In the genomic region with DNA sequence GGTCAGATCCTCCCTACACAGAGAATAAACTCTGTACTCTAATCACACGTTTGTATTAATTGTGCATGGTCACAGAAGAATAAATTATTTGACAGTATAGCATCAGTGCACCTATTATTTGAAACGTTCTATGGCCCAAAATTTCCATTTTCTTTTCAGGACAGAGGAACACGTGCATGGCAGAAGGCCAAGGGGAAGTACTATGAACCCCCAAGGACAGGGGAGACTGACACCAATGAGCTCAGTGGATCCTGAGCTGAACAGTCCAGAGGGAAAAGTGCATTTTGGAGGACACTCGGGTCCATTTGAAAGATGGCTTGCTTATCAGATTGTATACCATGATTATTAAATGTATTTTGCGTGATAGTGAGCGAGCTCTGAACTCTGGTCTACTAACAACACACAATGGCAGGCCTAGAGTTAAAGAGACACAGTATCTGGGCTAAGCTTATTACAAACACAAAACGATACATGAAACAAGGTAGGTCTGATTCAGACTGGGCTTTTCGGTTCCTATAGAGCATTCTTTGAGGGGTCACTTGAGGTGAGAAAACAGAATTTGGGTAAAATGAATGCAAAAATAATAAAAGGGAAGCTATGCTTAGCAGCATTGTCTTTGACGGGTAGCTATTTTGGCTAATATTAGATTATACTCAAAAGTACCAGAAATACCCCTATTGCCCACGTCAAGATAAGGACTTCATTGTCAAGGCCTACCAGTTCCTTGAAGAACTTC, we compare ENCODE assay signal across 23 mouse cellular contexts.
"Had no signal": no experiment of that assay in that cellular context is flagged by ENCODE, and none has a peak within 500 bp of the region (broad histone marks: within the 10 kb centered on the region; RNA-seq: fewer than 3 reads in every experiment).

No protein-coding gene starts in this region.

- H3K4me3 ChIP-seq: liver, embryonic 15.5 days had no signal

- H3K27ac ChIP-seq: kidney, embryonic 15.5 days; left cerebral cortex, adult 2 months; limb, embryonic 13.5 days; liver, embryonic 12.5 days; liver, embryonic 15.5 days; lung, embryonic 15.5 days; midbrain, embryonic 15.5 days; neural tube, embryonic 12.5 days; neural tube, embryonic 15.5 days had no signal

- H3K36me3 ChIP-seq: kidney, embryonic 15.5 days; limb, embryonic 13.5 days; liver, embryonic 12.5 days; liver, embryonic 15.5 days; lung, embryonic 15.5 days; midbrain, embryonic 10.5 days; midbrain, embryonic 15.5 days; neural tube, embryonic 12.5 days; neural tube, embryonic 15.5 days had no signal

- H3K9me3 ChIP-seq: kidney, embryonic 15.5 days; limb, embryonic 13.5 days; liver, embryonic 12.5 days; liver, embryonic 15.5 days; lung, embryonic 15.5 days; megakaryocyte, embryonic 14.5 days; midbrain, embryonic 10.5 days; midbrain, embryonic 15.5 days; neural tube, embryonic 12.5 days; neural tube, embryonic 15.5 days had no signal

- DNase-seq: kidney, postnatal 10 days; kidney, postnatal 36 days; layer of hippocampus, postnatal 36 days; left cerebral cortex, postnatal 4 days; liver; lung, adult 18-20 months; lung, postnatal 10 days; right cerebral cortex, adult 18-20 months; right cerebral cortex, postnatal 14 days; right cerebral cortex, postnatal 4 days; thymus, adult 18-20 months; thymus, postnatal 36 days had no signal

- H3K27me3 ChIP-seq: kidney, embryonic 15.5 days; limb, embryonic 13.5 days; liver, embryonic 12.5 days; liver, embryonic 15.5 days; lung, embryonic 15.5 days; megakaryocyte, embryonic 14.5 days; midbrain, embryonic 15.5 days; neural tube, embryonic 12.5 days; neural tube, embryonic 15.5 days had no signal

- H3K4me1 ChIP-seq: limb, embryonic 13.5 days; liver, embryonic 12.5 days; liver, embryonic 15.5 days; lung, embryonic 15.5 days; midbrain, embryonic 15.5 days; neural tube, embryonic 12.5 days had no signal
